Mouse (Mus musculus) kidney, adult 9 months (tissue): ENCODE measurements around the gene Olfr342.

ENCODE experiments used
- DNase-seq: peaks from one replicate; pipeline ENCODE4 v3.0.0; 2022

Olfr342 gene

GRCm38 (mm10) chr2:36524698-36525097, at the start of gene Olfr342:
Gene Olfr342 (plus strand): TSS chr2:36524998.
- DNase-seq: no peak

- no peak for DNase-seq
Observed at GRCm38 (mm10) chr2:36482368-36482767, 42.4 kb upstream of the Olfr342 start, which contains the start of gene Olfr341. Gene Olfr341 (minus strand): TSS chr2:36482468.

- no peak for DNase-seq
Observed at GRCm38 (mm10) chr2:36565156-36565555, 40.4 kb downstream of the Olfr342 start.

GRCm38 (mm10) chr2:36566362-36566761, 41.6 kb downstream of the Olfr342 start, which contains the start of gene Olfr344:
Gene Olfr344 (plus strand): TSS chr2:36566662.
- DNase-seq: no peak

GRCm38 (mm10) chr2:36567022-36567421, 42.2 kb downstream of the Olfr342 start:
- DNase-seq: no peak

- DNase-seq: no peak
Observed at GRCm38 (mm10) chr2:36567845-36568244, 43.0 kb downstream of the Olfr342 start.
